Mouse (Mus musculus) adrenal gland, postnatal 14 days (tissue): ENCODE measurements at regions not wholly inside any gene's neighbourhood (a gene's known extent, or its start where the extent isn't known, plus 50 kb on each side); places are given as distances from the start of the nearest gene placed in this dataset.

ENCODE experiments used
- DNase-seq: peaks from one replicate; pipeline ENCODE4 v3.0.0; 2021; ENCODE audit warnings: mixed read lengths

DNA sequence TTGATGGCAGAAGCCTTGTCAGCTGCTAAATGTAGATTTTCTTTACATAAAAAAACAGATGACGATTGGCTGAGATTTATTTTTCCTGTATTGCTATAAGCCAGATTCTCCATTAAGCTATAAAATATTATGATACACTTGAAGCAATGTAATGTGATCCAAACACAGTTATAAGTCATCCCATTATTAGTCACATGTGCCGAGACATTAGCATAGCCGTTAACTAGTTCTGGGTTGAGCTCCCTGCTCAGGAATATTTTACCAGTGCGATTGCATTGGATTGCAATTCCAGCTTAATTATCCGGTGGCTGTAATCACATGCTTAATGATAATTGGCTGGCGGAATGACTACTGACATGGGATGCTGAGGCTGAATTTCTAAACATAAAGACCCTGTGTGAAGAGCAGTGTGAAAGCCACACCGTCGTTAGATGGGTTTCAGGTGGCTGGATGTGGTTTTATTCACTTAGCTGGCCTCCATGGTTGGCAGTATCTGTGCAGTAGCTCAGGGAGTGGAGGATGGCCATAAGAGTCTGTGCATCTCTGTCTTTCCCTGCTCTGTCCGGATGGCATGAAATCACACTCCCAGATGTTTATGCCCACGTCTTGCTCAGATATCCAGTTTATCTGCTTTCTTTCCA lies 344.7 kb downstream of the Slc4a3 start:
- DNase-seq, result no peak

DNA sequence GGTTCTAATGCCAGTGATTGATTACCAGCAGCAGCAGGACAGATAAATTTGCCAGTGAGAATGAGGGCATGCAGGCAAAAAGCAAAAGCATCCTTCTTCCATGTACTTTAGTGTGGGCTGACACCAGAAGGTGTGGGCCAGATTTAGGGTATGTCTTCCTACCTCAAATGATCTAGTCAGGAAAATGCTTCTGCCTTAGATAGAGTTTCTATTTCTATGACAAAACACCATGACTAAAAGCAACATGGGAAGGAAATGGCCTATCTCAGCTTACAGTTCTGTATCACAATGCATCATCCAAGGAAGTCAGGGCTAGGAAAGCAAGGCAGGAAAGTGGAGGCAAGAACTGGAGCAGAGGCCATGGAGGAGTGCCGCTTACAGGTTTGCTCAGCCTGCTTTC lies 349.5 kb downstream of the Slc4a3 start:
- no peak for DNase-seq

DNA sequence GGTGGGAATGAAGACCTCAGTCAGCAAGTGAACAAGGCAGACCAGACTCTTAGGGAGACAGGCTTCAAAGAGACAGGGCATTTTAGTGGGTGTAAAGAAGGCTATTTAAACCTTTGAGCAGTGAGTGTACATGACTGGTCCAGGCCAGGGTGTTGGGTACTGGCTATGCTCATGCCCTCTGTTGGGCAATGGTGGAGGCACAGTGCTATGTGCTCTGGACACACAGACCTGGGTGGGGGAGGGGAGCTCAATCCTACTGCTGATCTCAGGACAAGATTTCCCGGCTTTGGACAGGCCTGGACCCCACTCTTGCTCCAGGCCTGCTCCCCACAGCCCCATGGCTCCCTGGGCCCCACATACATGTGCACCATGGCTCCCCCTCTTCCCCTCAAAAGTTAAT lies 355.1 kb downstream of the Slc4a3 start:
- DNase-seq, result no peak

DNA sequence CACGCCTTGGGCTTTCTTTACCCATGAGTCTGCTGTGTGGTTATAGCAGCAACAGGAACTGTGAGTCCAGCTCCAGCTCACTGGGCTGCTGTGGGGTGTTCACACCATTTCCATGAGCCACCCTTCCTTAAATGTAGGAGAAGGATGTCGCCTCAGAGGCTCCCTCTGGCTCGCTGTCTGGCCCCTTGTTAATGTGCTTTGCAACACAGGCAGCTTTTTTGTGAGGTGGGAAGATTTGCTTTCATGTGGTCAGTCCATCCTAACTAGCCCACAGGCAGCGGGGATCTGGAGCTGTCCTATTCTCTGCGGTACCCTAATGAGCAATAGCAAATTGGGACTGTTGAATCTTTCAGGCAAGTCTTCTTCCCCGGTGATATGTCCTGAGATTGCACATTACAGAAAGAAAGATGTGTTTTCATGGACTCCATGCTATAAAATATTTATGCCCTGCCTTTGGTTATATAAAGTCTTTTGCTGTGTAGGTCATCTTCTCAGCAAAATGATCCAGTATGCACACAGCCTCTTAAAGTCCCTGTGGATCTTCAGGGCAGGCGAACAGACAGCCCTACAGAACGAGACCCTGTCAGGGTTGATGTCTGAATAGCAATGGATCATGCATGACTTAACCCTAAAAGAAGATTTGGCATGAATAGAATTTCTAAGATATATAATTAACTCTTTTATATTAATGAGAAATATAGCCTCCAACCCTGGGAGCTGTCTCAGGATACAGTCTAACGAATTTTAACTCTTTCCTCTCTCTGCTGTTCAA lies 359.8 kb downstream of the Slc4a3 start:
- DNase-seq, result no peak

DNA sequence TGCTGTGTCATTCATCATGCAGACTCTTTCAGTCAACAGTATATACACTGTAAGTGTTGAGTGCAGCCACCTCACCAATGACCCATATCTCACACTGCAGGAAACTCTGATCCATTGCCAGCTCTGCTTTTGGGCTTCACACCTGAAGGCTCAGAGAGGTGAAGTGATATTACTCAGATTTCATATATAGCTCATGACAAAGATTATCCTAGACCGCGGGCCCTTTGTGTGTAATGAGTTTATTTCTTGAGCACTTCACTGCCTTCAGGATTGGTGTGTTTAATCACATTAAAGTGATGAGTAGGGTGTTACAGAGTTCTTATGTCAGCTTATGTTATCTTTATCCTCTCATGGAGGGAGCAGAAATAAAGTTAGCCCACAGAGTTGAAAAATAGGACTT lies 369.2 kb downstream of the Slc4a3 start:
- no peak for DNase-seq

DNA sequence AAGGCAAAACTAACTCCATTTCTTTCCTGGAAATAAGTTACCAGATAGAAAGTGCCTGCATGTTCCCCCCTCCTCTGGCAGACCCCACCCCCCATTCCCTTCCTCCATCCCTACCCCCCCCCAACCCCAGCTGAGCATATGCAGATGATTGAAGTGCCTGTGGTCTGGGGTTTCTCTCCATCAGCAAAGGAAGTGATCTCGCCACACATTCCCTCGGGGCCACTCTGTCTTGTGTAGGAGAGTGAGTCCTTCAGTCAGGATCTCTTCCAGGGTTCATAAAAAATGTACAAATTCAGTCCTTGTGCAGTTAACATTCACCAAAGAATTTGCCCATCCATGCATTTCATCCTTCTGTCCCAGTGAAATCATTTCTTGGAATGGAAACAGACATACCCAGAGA lies 370.1 kb downstream of the Slc4a3 start:
- DNase-seq, result no peak

DNA sequence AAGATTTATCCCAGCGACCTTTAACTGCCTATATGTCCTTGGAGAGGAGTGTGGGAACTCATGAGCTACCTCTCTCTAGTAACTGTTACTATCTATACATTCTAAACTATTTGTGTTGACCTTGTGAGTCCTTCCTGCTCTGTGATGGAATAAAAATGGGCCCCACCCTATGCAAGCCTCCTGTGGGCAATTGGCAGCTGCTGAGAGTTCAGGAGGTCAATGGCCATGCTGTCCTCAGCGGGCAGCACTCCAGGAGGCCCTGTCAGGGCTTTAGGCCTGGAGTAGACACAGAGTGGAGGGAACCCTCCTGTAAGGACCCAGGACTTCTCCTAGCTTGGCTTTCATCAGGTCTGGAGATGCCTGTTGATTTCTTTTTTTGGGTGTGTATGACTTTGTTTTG lies 373.1 kb downstream of the Slc4a3 start:
- DNase-seq, result no peak

DNA sequence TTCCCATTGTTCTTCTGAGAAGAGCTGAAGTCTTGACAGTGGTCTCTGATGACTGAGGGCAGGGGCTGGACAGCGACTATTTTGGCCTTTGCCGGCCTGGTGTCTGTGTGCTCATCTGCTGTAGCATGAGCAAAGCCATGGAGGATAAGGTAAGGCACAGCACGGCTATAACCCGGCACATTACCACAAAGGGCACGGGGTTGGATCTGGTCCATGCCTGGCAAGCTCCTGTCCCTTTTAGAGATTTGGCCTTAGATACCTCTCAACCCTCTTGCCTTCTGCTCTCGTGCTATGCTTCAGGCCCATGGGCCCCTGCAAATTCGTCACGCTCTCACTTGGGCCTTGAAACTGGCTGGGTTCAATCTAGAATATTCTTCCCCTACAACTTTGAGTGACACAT lies 379.0 kb downstream of the Slc4a3 start:
- no peak for DNase-seq

DNA sequence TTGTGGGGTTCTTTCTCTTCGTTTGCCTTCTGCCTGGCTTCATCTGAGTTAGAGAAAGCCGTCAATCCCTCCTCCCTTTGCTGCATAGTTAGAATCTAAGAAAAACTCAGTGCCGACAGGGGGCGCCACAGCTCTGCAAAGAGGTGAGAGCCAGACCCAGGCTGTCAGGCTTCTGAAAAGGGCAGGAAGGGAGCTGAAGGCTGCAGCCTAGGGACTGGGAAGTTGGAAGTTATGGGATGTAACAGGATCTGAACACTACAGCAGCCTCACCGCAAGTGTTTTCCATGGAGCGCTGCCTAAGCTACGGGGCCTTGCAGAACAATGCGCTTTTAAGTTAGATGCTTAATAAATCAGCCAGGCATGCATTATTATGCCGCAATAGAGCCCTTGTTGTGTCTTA lies 379.7 kb downstream of the Slc4a3 start:
- DNase-seq, result peak; percentile 95

DNA sequence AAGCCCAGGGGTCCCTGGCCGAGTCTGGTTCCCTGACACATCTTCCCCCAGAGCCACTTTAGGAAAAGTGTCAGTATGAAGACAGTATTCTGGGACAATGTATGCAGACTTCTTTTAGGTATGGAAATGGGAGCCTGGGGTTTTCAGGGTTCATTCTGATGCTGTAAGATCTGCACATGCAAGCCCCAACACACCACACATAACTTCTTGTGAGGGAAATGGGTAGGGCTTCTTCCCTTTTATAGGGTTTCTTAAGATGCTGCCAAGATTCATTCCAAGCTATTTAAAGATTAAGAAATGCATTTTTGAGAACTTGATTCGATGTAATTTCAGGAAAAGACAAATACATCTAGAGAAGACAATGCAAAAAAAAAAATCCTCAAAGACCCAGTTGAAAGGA lies 385.8 kb downstream of the Slc4a3 start:
- no peak for DNase-seq

DNA sequence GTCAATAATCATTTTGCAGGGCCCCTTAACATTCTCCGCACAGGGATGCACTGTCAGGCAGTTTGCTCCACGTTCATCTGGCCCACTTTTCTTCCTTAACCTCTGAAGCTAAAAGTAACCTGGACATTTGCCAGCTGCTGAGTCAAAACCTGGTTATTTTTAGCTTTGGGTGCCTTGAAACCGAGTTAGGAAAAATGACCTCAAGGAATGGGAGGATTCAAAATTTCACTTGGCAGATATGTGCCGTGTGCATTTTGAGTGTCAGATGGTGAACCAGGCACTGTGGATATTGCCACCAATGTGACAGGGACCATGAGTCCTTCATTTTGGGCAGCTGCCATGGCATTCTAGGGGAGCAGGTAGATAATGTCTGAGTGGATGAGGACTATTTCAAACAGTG lies 387.8 kb downstream of the Slc4a3 start:
- peak; percentile 67 for DNase-seq

DNA sequence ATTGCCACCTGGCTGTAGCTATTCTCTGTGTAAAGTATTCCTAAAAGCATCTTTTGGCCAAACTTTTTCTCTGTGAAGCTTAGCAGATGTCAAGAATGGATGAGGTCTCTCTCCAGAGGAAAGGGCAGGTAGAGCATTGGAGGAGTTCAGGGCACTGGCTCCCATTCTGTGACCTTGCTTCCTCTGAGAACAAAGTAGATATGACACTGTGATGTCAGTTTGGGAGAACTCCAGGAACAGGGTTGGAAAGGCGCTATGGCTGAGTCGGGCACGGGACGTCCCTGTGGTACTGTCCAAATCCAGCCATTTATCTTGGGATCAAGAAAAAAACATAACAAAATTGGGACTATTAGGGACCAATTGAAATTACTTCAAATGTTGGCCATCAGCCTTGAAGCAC lies 388.7 kb downstream of the Slc4a3 start:
- no peak for DNase-seq

DNA sequence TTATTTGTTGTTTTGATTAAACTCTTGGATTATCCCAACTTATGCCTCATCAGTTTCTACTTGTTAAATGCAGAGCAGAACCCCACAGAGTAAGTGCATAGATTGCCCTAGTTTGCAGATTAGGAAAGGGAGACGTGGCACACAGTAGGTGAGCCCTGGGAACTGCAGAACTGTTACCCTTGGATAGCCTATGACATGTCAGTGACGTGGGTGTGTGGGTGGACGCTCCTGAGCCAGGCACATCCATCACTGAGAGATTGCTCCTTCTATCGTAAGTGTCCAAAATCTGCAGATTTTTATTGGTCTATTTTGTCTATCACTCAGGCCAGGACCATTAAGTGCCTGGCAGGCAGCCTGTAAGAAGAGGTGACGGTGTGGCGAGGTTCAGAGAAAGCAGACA lies 389.8 kb downstream of the Slc4a3 start:
- DNase-seq, result no peak

DNA sequence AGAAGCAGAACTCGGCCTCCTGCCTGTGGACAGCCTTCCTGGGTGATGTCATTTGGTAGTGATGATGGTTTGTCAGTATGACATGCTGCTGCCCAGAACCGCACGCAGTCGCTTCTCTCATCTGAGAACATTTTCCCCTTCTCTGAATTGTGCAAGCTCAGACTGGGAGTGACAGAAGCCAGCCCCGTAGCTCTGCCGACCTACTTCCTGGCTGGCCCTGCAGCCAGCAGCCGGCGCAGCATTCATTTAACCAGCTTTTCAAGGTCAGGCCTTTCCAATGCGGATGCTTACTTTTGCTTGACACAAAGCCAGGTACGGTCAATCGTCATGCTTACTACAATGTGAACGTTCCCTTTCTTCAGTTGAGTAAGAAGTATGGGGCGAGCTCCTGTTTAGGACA lies 390.5 kb downstream of the Slc4a3 start:
- DNase-seq, result peak; percentile 54

DNA sequence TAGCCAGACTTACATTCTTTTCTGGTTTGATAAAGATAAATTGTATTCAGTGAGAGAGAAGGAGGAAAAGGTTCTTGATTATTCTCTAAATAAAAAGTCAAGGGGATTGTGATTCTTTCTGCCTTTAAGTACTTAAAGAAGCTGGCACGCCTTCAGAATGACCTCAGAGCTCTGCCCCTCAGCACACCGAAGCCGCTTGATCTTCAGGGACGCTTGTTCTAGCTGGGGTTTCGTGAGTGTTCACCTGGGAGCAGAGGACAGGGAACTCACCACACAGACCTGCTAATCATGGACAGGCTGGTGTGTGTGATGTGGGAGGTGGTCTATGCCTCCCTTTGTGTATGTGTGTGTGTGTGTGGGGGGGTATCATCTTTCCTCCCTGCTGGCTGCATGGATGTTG lies 391.3 kb downstream of the Slc4a3 start:
- no peak for DNase-seq

DNA sequence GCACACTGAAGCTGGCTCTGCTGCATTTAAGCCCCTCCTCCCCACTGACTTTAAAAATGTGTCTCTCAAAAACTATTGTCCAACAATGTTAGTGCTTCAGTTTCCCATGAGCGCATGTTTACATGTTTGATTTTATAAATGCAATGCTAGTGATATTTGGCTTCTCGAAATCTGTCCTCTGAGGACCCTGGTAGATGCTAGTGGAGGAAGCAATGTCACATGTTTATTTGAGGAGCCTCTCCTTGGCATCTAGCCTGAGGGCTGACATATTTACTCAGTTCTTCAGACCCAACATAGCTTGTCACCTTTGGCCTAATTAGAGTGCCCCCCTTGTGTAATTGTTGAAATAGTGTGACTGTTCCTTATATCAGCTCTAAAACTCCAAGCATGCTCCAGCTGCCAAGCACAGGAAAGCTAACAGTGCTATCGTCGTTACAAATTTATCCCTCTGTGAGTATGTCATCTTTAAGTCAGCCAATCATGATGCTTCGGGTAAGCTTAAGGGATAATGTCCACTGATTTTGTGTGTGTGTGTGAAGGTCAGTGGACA lies 400.3 kb downstream of the Slc4a3 start:
- no peak for DNase-seq

DNA sequence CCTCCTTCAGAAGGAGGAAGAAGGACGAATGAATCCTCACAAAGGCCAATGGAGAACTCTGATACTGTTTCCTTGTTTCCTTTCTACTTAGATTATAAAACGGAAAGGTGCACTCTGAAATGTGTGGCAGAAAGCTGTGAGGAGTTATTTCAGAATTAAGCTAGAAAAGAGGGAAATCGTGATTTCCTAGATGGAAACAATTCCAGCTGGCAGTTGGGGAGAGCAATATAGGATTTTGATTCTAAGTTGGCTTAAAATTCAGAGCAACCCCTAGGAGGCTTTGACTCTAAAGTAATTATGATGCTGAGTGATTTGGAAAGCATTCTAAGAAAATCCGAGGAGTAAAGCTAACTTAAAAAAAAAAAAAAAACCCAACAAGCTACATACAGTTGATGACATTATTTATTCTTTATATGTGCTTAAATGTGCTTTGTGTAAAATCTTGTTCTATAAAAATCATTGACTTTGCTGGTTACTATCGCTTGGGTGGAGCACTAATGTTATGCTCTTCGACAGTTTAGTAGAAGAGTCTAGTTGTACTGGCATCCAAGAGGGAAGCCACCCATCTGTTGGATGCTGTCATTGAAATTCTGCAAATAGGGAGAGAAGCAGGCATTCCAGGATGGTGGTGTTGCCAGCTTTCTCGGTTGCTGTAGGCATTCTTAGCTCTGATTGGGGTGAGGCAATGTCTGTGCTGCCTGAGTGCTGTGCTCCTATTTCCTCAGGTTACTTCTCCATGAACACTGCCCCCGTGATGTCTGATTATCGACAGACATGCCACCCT lies 432.3 kb downstream of the Slc4a3 start:
- no peak for DNase-seq

DNA sequence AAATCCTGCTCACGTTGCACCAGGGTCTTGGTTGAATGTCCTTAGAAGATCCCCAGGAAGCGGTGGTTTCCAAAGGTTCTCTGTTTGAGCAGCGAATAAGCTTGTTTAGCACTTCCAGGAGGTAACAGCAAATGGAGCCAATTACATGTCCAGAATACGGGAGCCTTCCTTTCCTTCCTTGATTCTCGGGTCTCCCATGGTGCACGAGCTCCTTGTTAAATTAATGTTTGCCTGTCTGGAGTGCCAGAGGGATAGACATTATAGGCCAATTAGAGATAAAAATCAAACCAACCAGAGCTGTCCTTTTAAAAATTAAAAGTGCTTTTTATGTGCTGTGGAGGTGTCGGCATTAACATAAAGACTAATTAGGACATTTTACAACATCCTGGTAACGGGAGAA lies 437.0 kb downstream of the Slc4a3 start:
- DNase-seq, result no peak

DNA sequence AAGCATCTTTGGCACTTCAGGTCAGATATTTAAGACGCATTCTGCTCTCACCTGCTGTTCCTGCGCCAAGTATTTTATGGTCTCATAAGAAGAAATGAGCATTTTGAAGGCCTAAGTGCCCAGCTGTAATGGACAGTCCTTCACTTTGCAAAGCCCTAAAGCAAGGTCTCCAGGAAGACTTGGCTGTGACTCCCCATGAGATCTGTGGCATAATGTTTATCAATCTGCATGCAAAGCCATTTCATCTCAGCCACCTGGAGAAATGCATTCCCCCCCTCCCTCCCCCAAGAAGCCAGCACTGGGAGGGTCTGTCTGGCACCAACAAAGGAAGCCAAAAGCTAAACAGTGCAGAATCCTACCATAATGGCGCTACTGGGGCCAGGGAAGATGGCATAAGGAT lies 437.4 kb downstream of the Slc4a3 start:
- no peak for DNase-seq

DNA sequence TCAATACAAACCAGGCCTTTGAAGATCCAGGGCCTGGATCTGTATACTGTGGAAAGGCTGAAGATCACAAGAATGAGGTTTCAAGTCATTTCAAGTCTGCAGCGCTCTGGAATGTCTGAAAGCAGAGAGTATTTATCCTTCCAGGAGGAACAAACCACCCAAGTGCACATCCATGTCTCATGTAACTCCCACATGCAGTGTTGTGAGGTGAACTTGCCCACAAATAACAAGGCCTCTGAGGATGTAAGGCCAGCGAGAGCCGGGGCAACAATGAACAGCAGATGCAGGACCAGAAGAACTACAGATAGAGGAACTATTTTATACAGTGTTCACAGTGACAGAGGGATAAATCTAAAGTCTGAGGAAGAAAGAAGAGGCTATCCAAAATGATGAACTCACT lies 442.4 kb downstream of the Slc4a3 start:
- DNase-seq, result no peak

DNA sequence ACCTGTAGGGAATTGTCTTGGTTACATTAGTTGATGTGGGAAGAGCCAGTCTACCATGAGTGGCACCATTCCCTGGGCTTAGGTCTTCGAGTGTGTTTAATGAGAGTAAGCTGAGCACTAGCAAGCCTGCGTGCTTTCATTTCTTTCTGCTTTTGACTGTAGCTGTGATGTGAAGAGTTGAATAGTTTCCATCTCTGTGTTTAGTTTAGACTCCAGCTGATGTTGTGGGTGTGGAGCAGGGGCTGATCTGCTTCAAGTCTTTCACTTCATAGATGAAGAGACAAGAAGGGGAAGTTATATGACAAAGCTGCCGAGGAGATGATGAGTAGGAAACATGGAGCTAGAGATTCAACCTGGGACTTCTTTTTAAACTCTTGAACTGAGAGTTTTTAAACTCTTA lies 446.0 kb downstream of the Slc4a3 start:
- DNase-seq, result no peak

DNA sequence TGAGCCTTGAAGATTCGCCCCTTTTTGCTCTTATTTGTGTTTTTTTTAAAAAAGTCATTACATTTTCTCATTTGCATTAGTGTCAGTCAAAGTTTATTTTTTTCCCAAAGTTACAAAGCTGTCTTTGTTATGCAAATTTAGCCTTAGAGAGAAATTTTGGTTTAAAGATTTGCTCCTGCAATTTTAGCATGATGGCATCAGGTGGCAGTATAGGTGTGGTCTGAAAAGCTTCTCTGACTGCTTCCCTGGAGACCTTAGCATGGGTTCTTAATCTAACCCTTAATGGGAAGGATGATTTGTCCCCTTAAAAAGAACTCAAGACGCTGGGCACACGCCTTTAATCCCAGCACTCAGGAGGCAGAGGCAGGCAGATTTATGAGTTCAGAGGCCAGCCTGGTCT lies 451.2 kb downstream of the Slc4a3 start:
- no peak for DNase-seq

DNA sequence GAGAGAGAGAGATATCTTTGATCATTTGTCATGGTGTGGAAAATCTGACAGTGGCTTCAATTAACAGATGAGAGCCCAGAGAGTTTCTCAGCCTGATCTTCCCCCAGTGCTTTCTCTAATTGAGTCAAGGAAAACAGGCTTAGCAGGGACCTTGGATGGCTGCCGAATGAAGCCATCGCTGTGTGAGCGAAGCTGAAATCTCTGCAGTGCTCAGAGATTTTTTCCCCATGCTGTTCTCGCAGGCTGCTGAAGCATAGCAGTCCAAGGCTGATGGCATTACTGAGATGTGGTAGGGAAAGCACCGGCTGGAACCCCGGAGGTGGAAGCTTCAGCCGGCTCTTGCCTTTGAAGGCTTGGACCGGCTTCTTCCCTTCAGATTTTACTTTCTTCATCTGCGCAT lies 455.1 kb downstream of the Slc4a3 start:
- peak; percentile 29 for DNase-seq
